Mouse (Mus musculus) activated CD4-positive, CD25-positive, alpha-beta regulatory T cell, adult 4 months (primary cell): ENCODE measurements around the gene Spon1. TPM values are rescaled to one million over a fixed set of nuclear protein-coding genes. Genes with fewer than 3 reads are reported as not detected.

ENCODE experiments used
- ATAC-seq: one replicate; pipeline ENCODE4 v1.8.0; 2017
- polyA plus RNA-seq, 2 experiments: library from polyadenylated mRNA; unstranded; fragments of 100-300 nt; shearing (Covaris generic); gene quantifications; one replicate each; pipeline ENCODE4 v1.2.1; 2017

The Spon1 gene
- polyA plus RNA-seq, 2 experiments from 2014 or later: 0.99 to 1.8 TPM

DNA sequence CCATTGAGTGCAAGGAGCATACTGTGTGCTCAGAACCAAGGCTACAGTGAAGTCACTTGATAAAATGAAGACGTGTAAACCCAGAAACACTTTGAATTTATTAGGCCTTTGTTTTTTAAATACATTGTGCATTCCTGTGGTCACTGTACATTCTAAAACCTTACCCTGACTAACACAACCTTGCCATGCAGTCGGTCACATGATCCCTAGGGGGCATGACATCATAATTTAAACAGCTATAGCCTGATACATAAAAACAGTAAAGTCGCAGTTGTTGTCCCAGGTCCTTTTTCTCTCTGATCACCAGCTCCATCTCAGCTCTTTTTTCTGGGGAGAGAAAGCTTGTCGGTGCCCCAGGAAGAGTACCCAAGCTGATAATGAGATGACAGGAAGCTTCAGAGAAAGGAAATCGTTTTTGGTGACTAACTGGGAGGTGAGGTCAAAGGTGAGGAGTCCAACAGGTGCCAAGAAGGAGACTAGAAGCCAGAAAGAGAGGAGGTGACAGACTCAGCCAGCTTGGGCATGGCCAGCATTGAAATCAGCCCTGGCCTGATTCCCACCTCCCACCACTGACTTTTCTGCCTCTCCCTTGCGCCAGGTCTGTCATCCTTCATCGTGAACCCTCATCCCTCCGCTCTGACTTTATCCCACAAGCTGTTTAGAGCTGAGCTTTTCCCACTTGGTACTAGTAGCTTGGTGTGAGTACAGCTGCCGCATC lies 246.1 kb downstream of the Spon1 start:
- no peak for ATAC-seq

DNA sequence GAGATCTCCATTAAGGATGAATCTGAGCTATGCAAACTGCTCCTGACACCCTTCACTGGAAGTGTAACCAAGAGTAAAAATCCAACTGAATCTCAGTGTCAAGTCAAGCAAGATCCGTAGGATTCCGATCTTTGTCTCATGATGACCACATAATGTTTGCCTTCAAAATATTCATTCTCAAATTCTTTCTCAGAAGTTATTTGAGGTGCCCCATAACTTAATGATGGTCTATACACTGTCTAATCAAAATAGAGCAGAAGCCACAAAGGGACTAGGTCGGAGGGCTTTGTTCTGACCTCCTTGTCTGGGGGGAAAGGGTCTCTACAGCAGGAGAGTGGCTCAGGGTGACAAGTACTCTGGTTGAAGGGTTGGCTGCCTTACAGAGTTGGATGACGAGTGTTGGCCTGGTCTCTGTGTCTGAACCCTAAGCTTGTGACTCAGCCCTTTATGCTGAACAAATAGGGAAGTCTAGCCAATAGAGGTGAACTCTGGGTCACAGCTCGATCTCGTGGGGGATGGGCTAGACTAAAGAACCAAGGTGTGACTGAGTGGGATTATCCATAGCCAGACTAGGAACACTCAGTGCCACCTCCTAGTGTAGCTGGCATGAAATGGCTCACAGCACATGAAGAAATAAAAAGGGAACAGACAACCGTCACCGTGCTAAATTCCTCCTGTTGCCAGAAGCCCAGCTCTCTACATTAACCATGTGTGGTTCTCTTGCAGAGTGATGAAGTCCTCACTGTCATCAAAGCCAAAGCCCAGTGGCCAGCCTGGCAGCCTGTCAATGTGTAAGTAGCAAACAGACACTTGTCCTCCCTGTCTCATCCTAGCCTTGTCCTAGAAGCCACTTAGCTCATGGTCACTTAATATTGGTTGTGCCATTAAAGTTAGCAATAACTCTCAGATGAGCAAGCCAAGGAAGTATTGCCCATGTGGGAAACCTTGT lies 250.5 kb downstream of the Spon1 start:
- no peak for ATAC-seq

DNA sequence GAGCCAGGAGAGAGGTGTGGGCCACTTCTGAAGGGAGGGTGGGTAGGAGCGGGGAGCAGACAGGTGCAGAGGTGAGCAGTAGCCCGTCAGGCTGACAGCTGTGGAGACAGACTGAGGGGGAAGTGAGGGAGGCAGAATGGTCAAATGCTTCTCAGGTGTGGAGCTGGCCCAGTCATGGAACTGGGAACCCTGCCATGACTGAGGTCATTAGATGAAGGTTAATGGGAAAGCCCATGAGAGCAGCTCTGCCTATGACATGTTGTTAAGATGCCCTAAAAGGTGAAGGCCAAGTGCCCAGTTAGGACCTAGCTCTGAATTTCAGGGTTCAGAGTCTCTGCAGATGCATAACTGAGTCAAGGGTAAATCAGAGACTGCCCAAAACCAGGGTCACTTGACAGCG lies 253.1 kb downstream of the Spon1 start:
- ATAC-seq: no peak

- ATAC-seq: no peak
Measured at GRCm38 (mm10) chr7:114020057-114020703, 254.4 kb downstream of the Spon1 start.

GRCm38 (mm10) chr7:114020704-114021093 lies 254.9 kb downstream of the Spon1 start:
- ATAC-seq: peak; percentile 63

- no peak for ATAC-seq
Measured at GRCm38 (mm10) chr7:114026923-114027322, 261.1 kb downstream of the Spon1 start.

DNA sequence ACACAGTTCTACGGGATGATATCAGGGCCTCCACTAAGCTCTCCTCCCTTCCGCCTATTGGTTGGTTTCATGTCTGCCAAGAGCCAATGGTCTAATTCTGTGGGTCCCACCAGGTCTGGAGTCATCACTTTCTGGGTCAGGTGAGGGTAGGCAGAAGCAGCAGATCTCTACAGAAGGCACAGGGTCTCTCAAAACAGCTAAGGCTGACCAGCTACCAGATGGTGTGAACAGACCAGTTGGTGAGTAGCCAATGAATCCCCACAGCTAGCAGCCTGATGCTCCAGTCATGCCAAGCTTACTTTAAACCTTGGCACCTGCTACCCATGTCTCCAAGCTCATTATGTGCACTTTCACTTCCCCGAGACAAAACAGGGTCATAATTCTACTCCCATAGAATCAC lies 261.6 kb downstream of the Spon1 start:
- ATAC-seq: no peak

GRCm38 (mm10) chr7:114028828-114029227 lies 263.0 kb downstream of the Spon1 start:
- ATAC-seq: no peak

DNA sequence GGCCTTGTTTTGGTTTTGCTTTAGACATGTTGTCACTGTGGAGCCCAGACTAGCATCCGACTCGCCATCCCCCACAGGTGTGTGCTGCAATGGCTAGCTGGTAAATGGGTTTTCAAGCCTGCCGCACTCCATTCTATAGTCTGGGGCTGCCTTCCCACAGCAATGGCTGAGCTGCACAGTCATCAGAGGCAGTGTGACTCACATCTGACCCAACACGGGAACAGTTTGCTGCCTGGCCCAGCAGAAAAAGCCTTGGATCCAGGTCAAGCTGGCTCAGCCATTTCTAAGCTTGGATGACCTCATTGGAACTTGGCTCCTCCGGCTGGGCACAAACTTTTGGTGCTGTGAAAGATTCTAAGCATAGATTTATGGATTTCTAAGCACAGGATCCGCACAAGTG lies 263.8 kb downstream of the Spon1 start:
- ATAC-seq: no peak

DNA sequence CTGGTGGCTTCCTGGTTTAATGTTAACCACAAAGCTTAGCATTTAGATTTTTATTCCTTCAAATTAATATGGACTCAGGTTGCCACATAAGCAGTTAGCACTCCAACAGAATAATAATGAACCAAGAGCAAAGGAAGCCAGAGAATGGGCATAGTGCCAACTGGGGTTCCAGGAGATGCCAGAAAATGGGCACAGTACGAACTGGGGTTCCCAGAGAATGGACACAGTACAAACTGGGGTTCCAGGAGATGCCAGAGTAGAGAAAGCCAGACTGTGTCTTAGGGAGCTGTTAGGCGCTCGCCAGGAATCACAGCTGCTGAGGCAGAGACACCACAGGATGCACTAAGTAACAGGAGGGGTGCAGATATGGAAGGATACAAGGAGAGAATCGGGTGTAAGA lies 271.4 kb downstream of the Spon1 start:
- no peak for ATAC-seq

DNA sequence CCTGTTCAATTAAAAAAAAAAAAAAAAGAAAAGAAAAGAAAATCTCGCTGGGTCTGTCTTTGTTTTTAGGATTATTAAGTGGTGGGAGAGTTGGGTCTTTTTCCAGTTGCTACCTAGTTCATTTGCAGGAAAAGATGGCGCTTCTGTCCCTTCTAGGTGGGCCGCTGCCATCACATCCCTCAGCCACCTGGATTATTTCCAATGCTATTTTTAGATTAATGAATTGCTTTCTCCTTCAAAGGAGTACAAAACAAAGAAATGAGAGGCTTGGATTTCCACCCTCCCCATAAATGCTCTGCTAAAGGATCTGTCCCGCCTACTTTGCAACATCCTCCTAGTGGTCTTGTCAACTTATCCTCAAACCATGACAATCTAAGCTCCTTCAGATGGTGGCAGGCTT lies 275.6 kb downstream of the Spon1 start:
- no peak for ATAC-seq

DNA sequence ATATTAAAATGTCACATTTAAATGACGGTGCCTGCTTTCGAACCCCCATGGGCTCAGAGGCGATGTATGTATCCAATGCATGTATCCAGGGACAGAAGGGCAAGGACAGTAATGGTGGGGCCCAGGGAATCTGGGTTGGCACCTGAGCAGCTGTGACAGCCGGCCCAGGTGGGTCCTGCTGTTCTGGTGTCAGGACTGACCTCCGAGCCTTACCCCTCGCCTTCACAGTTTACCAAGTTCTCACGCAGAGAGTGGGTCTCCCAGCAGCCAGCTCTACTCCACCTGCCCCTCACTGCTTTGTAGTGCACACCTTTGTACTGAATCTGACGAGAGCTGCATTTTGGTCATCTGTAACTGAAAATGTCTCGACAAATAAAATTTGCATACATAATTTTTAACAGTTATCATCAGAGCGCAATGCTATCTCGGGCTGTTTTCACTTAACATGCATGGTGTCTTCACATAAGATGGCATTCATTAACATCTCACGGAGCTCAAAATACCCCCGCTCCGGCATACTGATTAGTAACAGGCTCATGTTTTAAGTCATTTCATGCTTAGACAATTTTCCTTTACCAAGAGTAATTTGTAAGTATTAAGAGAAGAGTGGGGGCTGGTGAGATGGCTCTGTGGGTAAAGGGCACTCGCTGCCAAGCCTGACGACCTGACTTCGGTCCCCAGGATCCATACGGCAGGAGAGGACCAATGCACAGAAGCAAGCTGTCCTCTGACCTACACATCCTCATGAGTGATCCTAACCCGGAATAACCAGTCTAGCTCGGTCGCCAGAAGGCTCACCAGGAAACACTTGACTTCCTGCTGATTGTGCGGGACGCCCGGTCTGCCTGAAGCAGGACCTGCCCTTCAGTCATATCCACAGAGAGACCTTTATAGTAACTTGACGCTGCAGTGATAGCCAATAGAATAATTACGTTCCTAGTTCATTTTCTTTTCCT lies 277.5 kb downstream of the Spon1 start:
- ATAC-seq: no peak

DNA sequence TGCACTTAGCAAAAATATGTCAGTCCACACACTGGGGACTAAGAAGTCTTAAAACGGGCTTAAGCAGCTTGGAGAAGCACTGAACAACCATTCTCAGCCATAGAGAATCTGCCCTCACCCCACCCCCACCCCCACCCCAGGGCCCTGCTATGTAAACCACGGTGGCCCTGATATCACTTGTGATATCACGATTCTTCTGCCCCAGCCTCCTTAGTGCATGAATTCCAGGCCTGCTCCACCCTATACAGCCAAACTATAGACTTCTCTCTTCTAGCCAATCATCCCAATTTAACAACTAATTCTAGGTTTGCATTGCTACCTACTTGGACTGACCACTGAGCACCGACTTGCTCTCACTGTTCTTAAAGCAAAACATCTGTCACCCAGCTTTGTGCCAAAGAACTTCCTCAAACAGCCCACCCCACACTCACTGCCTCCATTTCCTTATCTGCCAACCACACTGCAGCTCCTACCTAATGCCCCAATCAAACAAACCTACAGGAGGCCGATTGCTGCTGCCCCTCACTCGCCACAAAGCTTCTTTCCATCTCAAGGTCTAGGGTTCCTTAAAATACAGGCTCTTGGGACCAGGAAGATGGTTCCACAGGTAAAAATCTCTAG lies 278.2 kb downstream of the Spon1 start:
- no peak for ATAC-seq

GRCm38 (mm10) chr7:114045814-114046213 lies 280.0 kb downstream of the Spon1 start:
- ATAC-seq: no peak

DNA sequence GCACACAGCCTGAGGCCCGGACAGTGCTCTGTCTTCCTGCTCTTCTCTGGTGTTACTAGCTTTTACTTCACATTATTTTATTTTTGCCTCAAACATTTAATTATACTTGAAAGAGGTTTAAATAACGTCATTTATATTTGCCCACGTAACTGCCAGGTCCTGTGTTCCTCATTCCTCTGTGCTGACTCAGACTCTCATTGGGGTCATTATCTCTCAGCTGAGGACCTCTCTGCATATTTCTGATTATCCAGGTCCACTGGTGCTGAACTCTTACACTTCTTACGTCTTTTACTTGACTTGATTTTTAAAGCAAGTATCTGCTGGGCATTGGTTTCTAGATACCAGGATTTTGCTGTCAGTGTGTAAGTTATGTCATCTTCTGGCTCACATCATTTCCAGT lies 287.9 kb downstream of the Spon1 start:
- ATAC-seq: no peak

- no peak for ATAC-seq
Measured at GRCm38 (mm10) chr7:114058166-114058565, 292.4 kb downstream of the Spon1 start.

- no peak for ATAC-seq
Measured at GRCm38 (mm10) chr7:114058927-114059441, 293.2 kb downstream of the Spon1 start.

DNA sequence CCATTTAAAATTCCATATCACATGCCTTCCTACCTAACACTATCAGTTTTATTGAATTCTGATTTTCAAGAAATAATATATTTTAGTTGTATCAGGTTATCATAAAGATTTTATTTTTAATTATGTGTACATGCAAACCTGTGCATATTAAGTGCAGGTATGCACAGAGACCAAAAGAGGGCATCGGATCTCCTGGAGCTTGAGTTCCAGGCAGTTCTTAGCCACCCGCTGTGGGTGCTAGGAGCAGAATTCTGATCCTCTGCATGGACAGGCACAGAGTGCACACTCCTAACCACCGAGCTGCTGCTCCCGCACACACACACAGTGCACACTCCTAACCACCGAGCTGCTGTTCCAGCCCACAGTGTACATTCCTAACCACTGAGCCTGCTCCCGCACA lies 294.6 kb downstream of the Spon1 start:
- ATAC-seq: no peak

- no peak for ATAC-seq
Measured at GRCm38 (mm10) chr7:114062451-114062850, 296.7 kb downstream of the Spon1 start.

DNA sequence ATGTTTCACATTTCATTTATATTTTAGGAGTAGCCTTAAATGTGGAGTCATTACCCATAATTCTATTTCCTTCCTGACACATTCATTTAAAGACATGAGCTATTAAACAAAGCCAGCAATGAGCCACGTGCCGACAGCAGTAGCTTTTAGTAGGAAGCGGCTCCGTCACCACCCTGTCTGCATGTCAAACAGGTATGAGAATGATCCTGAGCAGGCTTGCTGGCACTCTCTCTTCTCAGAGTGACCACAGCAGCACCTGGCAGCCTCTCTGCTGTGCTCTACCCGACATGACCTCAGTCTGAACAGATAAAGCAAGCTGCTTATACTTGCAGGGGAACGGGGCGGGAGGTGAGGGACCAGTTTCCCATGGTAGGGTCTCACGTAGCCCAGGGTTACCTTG lies 297.7 kb downstream of the Spon1 start:
- no peak for ATAC-seq

DNA sequence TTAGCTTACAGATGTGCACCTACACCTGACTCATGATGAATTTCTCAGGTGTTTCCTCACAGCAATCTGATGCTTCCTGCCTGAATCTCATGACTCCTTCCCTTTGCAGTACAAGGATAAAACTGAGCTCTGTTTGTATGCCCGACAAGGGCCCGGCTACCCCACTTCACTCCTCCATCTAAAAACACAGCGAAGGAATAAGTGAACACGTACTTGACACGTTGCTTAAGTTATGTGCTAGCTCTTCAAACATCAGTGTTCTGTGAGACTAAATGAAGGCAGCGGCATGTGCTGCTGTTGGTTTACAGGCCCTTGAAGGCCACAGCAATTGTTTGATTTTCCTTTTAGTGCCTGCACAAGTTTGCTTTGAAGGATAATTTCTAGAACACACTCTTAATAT lies 298.2 kb downstream of the Spon1 start:
- no peak for ATAC-seq
